Mouse (Mus musculus): ENCODE results near the gene Nadk2.

Gene Nadk2

DNA sequence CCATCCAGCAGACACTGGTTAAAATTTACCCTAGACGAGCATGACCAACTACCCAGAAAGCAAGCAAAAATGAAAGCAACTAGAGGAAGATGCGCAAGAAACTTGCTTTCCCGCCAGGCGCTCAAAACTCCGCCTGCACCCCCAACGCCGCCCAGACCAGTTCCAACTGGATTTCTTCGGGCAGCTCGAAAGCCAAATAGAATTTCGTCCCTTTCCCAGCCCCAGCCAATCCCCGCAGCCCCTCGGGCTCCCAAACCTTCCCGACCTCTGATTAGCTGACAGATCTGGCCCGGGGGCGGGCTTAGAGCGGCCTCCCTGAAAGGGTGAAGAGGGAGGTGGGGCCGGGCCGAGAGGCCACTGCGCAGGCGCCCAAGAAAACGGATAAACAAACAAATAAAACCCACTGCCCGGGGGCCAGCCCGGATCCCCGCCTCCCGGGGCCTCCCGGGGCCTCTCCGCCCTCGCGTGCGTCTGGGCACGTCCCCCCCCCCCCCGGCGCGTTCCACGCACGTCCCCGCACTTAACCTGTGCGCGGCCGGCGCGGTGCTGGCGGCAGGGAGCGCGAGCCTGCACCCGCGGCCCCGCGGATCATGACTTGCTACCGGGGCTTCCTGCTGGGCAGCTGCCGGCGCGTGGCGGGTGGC lies at the start of gene Nadk2:
Nadk2 (plus strand) TSS at position 349 of the 644 bp plus-strand sequence.
- peak; percentile 95 to 96 for DNase-seq

DNA sequence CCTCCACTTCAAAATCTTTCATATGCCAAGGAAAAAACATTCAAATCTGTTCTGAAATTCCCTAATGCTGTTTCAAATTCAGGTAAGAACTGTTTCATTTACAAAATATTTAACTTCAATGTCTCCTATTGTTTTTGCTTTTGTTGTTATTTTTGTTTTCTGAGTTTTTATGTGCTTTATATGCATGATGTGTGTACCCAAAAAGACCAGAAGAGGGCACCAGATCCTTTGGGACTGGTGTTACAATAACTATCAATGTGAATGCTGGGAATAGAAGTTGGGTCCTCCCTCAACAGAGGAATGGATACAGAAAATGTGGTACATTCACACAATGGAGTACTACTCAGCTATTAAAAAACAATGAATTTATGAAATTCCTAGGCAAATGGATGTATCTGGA lies 15.4 kb upstream of the Nadk2 start:
- no peak for DNase-seq

DNA sequence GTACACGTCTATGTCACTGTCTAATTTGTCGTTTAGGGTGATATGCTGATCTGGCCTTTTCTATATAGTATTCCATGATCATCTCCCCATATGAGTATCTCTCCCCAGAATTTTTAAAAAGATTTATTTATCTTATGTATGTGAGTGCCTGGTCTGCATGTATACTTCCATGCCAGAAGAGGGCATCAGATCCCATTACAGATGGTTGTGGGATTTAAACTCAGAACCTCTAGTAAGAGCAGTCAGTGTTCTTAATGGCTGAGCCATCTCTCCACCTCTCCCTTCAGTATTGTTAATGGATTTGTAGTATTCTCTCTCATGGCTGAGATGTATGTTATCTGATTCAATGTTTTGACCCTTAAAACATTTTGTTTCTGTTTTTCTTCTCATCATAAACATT lies 11.2 kb upstream of the Nadk2 start:
- no peak for DNase-seq

- DNase-seq = no peak
These were observed 9.7 kb upstream of the Nadk2 start for GRCm38 (mm10) chr15:9061150-9061882.

GRCm38 (mm10) chr15:9068881-9069280 lies 2.2 kb upstream of the Nadk2 start:
- DNase-seq = no peak

GRCm38 (mm10) chr15:9070353-9070752 lies 707 bp upstream of the Nadk2 start:
- no peak for DNase-seq

DNA sequence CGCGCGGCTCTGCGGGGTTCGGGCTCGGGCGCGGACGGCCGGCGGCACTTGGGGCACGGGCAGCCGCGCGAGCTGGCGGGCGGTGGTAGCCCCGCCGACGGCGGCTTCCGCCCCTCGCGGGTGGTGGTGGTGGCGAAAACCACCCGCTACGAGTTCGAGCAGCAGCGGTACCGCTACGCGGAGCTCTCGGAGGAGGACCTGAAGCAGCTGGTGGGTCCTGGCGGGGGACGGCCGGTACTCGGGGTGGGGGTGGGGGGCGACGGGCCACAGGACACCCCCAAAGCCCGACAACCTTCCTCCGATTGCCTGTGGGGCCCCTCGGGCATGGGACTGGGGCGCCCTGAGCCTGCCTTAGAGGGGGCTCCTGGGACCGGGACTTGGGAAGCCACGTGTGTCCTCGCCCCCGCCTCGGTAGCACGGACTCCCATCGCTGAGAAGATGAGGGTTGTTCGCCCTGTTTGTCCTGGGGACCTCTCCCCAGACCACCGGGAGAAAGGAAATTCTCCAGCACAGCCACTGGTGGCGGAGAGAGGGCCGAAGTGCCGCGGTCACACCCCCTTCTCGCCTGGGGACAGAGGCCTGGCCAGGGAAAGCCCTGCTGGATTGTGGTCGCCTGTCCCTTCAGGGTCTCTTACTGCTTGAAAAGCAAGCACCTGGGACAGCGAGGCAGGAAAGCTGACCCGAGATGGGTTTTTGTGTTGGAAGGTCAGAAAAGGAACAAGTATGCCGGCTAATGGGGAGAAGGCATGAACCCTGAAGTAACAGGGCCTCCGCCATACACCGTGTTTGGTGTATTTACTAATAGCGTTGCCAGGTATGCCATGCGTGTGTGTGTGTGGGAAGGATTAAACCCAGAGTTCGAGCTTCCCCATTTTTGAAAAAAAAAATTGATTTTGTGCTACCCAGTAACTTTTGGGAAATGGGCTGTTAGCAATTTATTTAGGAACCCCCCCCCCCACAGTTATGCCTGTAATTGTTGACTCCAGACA lies 790 bp downstream of the Nadk2 start:
- peak; percentile 67 to 69 for DNase-seq

- no peak for DNase-seq
These were observed 1.6 kb downstream of the Nadk2 start for GRCm38 (mm10) chr15:9072630-9073029.

GRCm38 (mm10) chr15:9073067-9073608 lies 2.1 kb downstream of the Nadk2 start:
- no peak for DNase-seq

- no peak for DNase-seq
These were observed 2.6 kb downstream of the Nadk2 start for GRCm38 (mm10) chr15:9073684-9074083.

- DNase-seq = no peak
These were observed 3.1 kb downstream of the Nadk2 start for GRCm38 (mm10) chr15:9074139-9074538.

- no peak for DNase-seq
These were observed 3.6 kb downstream of the Nadk2 start for GRCm38 (mm10) chr15:9074671-9075070.

GRCm38 (mm10) chr15:9075608-9076200 lies 4.6 kb downstream of the Nadk2 start:
- no peak for DNase-seq

DNA sequence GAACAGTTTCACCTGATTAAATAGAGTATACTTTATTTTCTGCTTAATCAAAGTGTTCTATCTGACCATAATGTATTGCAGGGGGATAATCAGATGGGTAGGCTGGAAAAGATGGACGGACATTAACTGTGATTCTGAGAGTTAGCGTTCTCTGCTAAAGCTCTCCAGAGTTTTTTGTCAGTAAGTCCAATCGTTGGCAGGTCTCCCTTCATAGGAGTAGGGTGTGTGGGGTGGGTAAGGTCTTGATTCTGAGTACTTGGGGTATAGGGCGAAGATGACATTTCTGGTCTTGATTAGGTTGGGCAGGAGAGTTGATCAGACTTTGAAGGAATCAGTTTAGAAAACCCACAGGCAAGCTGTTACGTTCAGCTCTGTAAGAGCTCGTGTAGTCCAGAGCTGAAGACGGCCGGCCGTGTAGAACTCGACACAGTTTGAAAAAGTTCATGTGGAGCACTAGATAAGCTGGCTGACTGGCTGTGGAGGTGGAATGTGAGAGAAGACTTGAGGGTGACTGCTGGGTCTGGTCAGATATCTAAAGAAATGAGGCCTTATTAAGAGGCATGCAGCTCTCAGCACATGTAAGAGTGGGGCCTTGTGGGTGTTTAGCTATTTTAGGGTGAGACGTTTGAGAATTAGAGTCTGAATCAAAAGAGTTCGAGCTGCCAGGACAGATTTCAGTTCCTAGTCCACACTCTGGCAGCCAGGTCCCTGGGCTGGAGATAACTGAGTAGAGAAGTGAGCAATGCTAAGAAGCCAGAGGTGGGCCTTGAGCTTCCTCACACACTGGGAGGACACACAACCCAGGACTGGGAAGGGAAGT lies 7.6 kb downstream of the Nadk2 start:
- no peak for DNase-seq

DNA sequence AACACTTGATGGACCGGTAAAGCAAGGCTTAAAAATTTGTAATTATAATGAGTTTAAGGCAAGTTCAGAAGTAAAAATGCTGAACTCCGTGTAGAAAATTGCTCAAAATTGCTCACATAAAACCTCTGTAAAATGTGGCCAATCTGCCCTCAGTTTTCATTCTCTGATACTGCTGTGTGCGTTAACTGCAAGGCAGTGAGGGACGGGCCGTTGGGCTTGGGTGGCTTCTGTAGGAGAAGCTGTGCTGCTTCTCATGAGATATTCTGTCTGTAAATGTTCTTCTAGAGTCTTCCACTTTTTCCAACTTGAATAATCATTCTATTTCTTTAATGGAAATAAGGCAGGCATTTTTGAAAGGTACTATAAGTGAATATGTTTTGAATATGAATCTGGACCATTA lies 8.6 kb downstream of the Nadk2 start:
- no peak for DNase-seq

- DNase-seq = no peak
These were observed 9.1 kb downstream of the Nadk2 start for GRCm38 (mm10) chr15:9080206-9080605.

DNA sequence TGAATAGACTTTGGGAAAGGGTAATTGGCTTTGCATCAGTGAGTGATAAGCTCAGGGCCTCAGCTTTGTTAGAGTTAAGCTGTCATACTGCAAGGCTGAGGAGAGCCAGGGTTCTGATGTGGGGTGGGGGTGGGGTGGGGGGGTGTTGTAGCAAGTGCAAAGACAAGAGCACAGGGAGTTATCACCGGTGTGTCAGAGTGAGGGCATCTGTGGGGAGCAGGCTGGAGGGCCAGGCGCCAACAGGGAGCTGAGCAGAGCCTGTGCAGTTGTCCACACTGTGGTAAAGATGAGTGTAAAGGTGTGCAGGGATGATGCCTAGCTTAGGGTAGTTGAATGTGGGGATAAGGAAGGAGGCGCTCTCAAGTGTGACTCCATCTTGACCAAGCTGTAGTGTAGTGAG lies 10.2 kb downstream of the Nadk2 start:
- no peak for DNase-seq

GRCm38 (mm10) chr15:9082753-9083152 lies 11.7 kb downstream of the Nadk2 start:
- no peak for DNase-seq

DNA sequence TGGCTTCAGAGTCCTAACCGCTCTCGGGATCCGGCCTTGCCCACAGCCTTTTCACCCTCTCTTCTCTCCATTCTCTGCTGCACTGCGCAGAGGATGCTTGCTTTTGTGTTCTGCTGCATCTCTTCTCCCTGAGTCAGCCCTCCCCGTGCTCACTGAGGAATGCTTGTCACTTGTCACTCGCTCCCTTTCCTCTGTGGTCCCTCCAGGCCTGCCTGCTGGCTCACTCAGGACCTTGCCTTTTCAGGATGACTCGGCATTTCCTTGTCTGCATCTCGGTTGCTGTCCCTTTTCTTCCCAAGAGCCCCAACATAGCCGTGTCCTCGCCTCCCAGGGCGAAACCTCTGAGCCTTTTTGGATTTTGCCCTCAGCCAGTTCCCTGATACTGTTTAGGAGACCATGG lies 15.8 kb downstream of the Nadk2 start:
- no peak for DNase-seq

GRCm38 (mm10) chr15:9087421-9087820 lies 16.4 kb downstream of the Nadk2 start:
- DNase-seq = no peak

- DNase-seq = no peak
These were observed 17.0 kb downstream of the Nadk2 start for GRCm38 (mm10) chr15:9087895-9088682.
